Comparison of ENCODE assay signal across 18 mouse cellular contexts in genomic region chr4:109089171-109089570, GRCm38 (mm10).
A peak's percentile ranks its signal among the peaks of the same experiment; 100 is the strongest.
DNase-seq lines count a peak whose midpoint lies in the region; TF ChIP-seq lines count a peak whose summit lies in the region.
"Had no signal": no experiment of that assay in that cellular context is flagged by ENCODE, and none has a peak within 500 bp of the region (broad histone marks: within the 10 kb centered on the region; RNA-seq: fewer than 3 reads in every experiment).

No protein-coding gene starts in this region.

- H3K27ac ChIP-seq in gastrocnemius, adult 2 months, result 0 out of 2 replicates have a peak overlapping the region, but pooled peaks have one; percentile 21
- H3K27ac ChIP-seq: embryonic facial prominence, embryonic 15.5 days; forebrain, embryonic 10.5 days; heart, adult 2 months; hindbrain, embryonic 10.5 days; hindbrain, embryonic 14.5 days; intestine, embryonic 15.5 days had no signal

- intact Hi-C loops in gastrocnemius, adult 2 months (cut with DNase I), result no loop called here

- DNase-seq in cerebellum, adult 9-10 months, result peak; percentile 27
- DNase-seq in cerebellum, adult 11-12 months, result no peak
- no peak for DNase-seq in gastrocnemius, adult 2 months
- DNase-seq in gastrocnemius, postnatal 10 days, result no peak
- peak; percentile 52 for DNase-seq in adrenal gland, postnatal 25 days
- DNase-seq in thymus, postnatal 14 days, result no peak
- no peak for DNase-seq in urinary bladder, postnatal 10 days (ENCODE audit: low spot score)
- DNase-seq: embryo, embryonic 11 days; gastrocnemius, postnatal 14 days; heart, adult 2 months; kidney, adult 18-20 months had no signal

- no peak overlapping the region for H3K4me3 ChIP-seq in gastrocnemius, adult 2 months
- H3K4me3 ChIP-seq: embryonic facial prominence, embryonic 15.5 days; erythroblast, embryonic 14.5 days; forebrain, embryonic 10.5 days; heart, adult 2 months; heart, embryonic 12.5 days; hindbrain, embryonic 10.5 days; intestine, embryonic 15.5 days had no signal

- no peak for TF ChIP-seq CTCF in gastrocnemius, adult 2 months (IDR thresholded peaks at IDR 0.05)

Comparison
In these comparisons a context has a peak if more than half of its experiments do, and no peak if none do; other contexts are left out.
1. DNase-seq: peak in cerebellum, adult 9-10 months (single experiment) and adrenal gland, postnatal 25 days (single experiment); none in cerebellum, adult 11-12 months (single experiment), gastrocnemius, adult 2 months (single experiment), gastrocnemius, postnatal 10 days (single experiment), thymus, postnatal 14 days (single experiment) and urinary bladder, postnatal 10 days (single experiment).